Mouse (Mus musculus) spleen, adult 2 months (tissue): Measurements from ENCODE around the gene Tax1bp1.

ENCODE experiments used
- CTCF ChIP-seq: fragments of 200-500 bp; IDR thresholded peaks from 2 replicates; pipeline ENCODE4 v1.5.1; 2011; ENCODE audit warnings: mild to moderate bottlenecking, inconsistent platforms; ENCODE audit not compliant: insufficient read depth, insufficient read length, insufficient replicate concordance; ENCODE audit errors: extremely low read depth
- POLR2A ChIP-seq: fragments of 200-500 bp; IDR thresholded peaks from 2 replicates; pipeline ENCODE4 v1.6.1; 2011; ENCODE audit warnings: low read depth, low read length, inconsistent platforms

DNA sequence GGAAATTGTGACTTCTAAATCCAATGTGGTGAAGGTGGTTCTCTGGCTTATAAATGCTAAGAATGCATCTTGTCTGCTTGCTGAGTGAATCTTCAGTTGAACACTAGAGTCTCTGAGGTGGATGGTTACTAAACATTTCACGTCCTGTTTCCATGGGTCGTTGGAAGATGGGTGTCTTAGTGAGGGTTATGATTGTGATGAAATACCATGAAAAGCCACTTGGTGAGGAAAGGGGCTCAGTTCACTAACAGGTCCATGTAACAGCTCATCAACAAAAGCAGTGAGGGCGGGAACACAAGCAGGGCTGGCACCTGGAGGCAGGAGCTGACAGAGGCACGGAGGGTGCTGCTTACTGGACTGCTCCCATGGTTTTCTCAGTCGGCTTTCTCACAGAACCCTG is 59.6 kb downstream of the Tax1bp1 start:
- TF ChIP-seq POLR2A (no peak), CTCF (no peak)
